24 mouse cellular contexts compared by ENCODE assay signal in genomic region chr7:145071996-145072790, GRCm38 (mm10).
A peak's percentile ranks its signal among the peaks of the same experiment; 100 is the strongest.
DNase-seq lines count a peak whose midpoint lies in the region; ATAC-seq and TF ChIP-seq lines count a peak whose summit lies in the region.
"Had no signal": no experiment of that assay in that cellular context is flagged by ENCODE, and none has a peak within 500 bp of the region (broad histone marks: within the 10 kb centered on the region; RNA-seq: fewer than 3 reads in every experiment).

No protein-coding gene starts in this region.

- no peak for TF ChIP-seq EP300 in lung, postnatal 0 days (IDR thresholded peaks at IDR 0.05)
- TF ChIP-seq EP300 in heart, postnatal 0 days (IDR thresholded peaks at IDR 0.05; ENCODE audit: low read depth): no peak

- H3ac ChIP-seq in myocyte (ENCODE audit: control insufficient read depth, insufficient read length): no peak overlapping the region

- no peak for TF ChIP-seq CTCF in lung, postnatal 0 days (IDR thresholded peaks at IDR 0.05)
- no peak for TF ChIP-seq CTCF in lung, adult 2 months (IDR thresholded peaks at IDR 0.05; ENCODE audit: insufficient read depth, low read length)
- no peak for TF ChIP-seq CTCF in heart, postnatal 0 days (IDR thresholded peaks at IDR 0.05; ENCODE audit: low read depth)

- no peak overlapping the region for H3K9ac ChIP-seq in heart, embryonic 12.5 days
- no peak overlapping the region for H3K9ac ChIP-seq in lung, postnatal 0 days (replicated peaks; ENCODE audit: low read depth)
- no peak overlapping the region for H3K9ac ChIP-seq in heart, postnatal 0 days (replicated peaks; ENCODE audit: low read depth, low read length)
- no peak overlapping the region for H3K9ac ChIP-seq in forebrain, embryonic 14.5 days (ENCODE audit: low read length)
- H3K9ac ChIP-seq in midbrain, embryonic 16.5 days (ENCODE audit: low read depth, low read length): no peak overlapping the region
- H3K9ac ChIP-seq: heart, embryonic 15.5 days; hindbrain, embryonic 12.5 days; liver, postnatal 0 days had no signal

- H3K36me3 ChIP-seq in heart, embryonic 12.5 days: no peaks in the 10 kb centered on the region
- H3K36me3 ChIP-seq in lung, postnatal 0 days (ENCODE audit: insufficient read depth, low read length): no peaks in the 10 kb centered on the region
- H3K36me3 ChIP-seq in heart, postnatal 0 days (replicated peaks; ENCODE audit: control insufficient read depth, insufficient read depth, low read length): no peaks in the 10 kb centered on the region
- no peaks in the 10 kb centered on the region for H3K36me3 ChIP-seq in myocyte (ENCODE audit: control insufficient read depth, insufficient read depth)
- H3K36me3 ChIP-seq in forebrain, embryonic 14.5 days (ENCODE audit: control insufficient read depth, insufficient read depth, low read length): no peaks in the 10 kb centered on the region
- no peaks in the 10 kb centered on the region for H3K36me3 ChIP-seq in midbrain, embryonic 16.5 days (ENCODE audit: control insufficient read depth, insufficient read depth, low read length)
- H3K36me3 ChIP-seq: forebrain, embryonic 10.5 days; G1E; heart, embryonic 15.5 days; hindbrain, embryonic 12.5 days; limb, embryonic 10.5 days had no signal

- H3K27me3 ChIP-seq in heart, embryonic 12.5 days (replicated peaks): no peaks in the 10 kb centered on the region; the same call in 1 of the 2 replicates
- no peaks in the 10 kb centered on the region for H3K27me3 ChIP-seq in lung, postnatal 0 days (replicated peaks; ENCODE audit: insufficient read depth, low read length)
- no peaks in the 10 kb centered on the region for H3K27me3 ChIP-seq in heart, postnatal 0 days (ENCODE audit: control insufficient read depth, insufficient read depth, low read length)
- H3K27me3 ChIP-seq in myocyte (ENCODE audit: control insufficient read depth, insufficient read depth, insufficient read length): no peaks in the 10 kb centered on the region
- no peaks in the 10 kb centered on the region for H3K27me3 ChIP-seq in forebrain, embryonic 14.5 days (replicated peaks; ENCODE audit: control insufficient read depth, insufficient read depth, low read length)
- H3K27me3 ChIP-seq in midbrain, embryonic 16.5 days (ENCODE audit: control insufficient read depth, insufficient read depth, low read depth, low read length): no peaks in the 10 kb centered on the region
- H3K27me3 ChIP-seq: heart, embryonic 15.5 days; hindbrain, embryonic 12.5 days; Patski had no signal

- no peak for ATAC-seq in heart, embryonic 12.5 days (ENCODE audit: insufficient number of reproducible peaks, low FRiP score)
- ATAC-seq in lung, postnatal 0 days: peak; percentile 54
- ATAC-seq in heart, postnatal 0 days (ENCODE audit: insufficient read depth, low read depth): peak; percentile 47
- no peak for ATAC-seq in forebrain, embryonic 14.5 days
- ATAC-seq in midbrain, embryonic 16.5 days: no peak
- ATAC-seq: inflammation-experienced regulatory T-cells, adult 6 months; liver, postnatal 0 days; Patski had no signal

- H3K79me2 ChIP-seq in myocyte (ENCODE audit: control insufficient read depth, insufficient read depth): no peaks in the 10 kb centered on the region

- H3K27ac ChIP-seq in heart, embryonic 12.5 days (ENCODE audit: poor library complexity, severe bottlenecking): no peak overlapping the region
- H3K27ac ChIP-seq in lung, postnatal 0 days (ENCODE audit: low read length): no peak overlapping the region
- no peak overlapping the region for H3K27ac ChIP-seq in heart, postnatal 0 days (ENCODE audit: low read depth)
- H3K27ac ChIP-seq in forebrain, embryonic 14.5 days (ENCODE audit: low read depth, low read length): no peak overlapping the region
- H3K27ac ChIP-seq in midbrain, embryonic 16.5 days (ENCODE audit: low read length): no peak overlapping the region
- H3K27ac ChIP-seq: forebrain, embryonic 10.5 days; heart, embryonic 15.5 days; hindbrain, embryonic 12.5 days; limb, embryonic 10.5 days had no signal

- no peaks in the 10 kb centered on the region; the same call in 1 of the 2 replicates for H3K4me1 ChIP-seq in heart, embryonic 12.5 days (replicated peaks)
- H3K4me1 ChIP-seq in lung, postnatal 0 days (ENCODE audit: insufficient read depth, low read depth, low read length): no peaks in the 10 kb centered on the region
- H3K4me1 ChIP-seq in lung, adult 2 months (ENCODE audit: control insufficient read depth, insufficient read depth, low read length): no peaks in the 10 kb centered on the region
- no peaks in the 10 kb centered on the region for H3K4me1 ChIP-seq in heart, postnatal 0 days (ENCODE audit: control insufficient read depth, insufficient read depth)
- no peaks in the 10 kb centered on the region for H3K4me1 ChIP-seq in forebrain, embryonic 14.5 days (ENCODE audit: control insufficient read depth, insufficient read depth, low read length)
- H3K4me1 ChIP-seq in midbrain, embryonic 16.5 days (ENCODE audit: control insufficient read depth, insufficient read depth, low read length): no peaks in the 10 kb centered on the region
- H3K4me1 ChIP-seq: forebrain, embryonic 10.5 days; heart, embryonic 15.5 days; hindbrain, embryonic 12.5 days; limb, embryonic 10.5 days had no signal

- peak; percentile 98 for DNase-seq in heart, adult 11 months
- DNase-seq in lung, postnatal 0 days (ENCODE audit: low spot score): no peak
- DNase-seq in lung, adult 2 months: no peak
- DNase-seq in heart, postnatal 0 days (ENCODE audit: low spot score): no peak
- no peak for DNase-seq in forebrain, embryonic 14.5 days (ENCODE audit: low spot score)
- DNase-seq: adrenal gland, postnatal 36 days; cerebellum, adult 9-11 months; kidney, adult 8-10 months; kidney, postnatal 10 days; liver; liver, postnatal 0 days; lung, postnatal 36 days; midbrain, embryonic 14.5 days had no signal

- no peak for TF ChIP-seq POLR2A in lung, adult 2 months (IDR thresholded peaks at IDR 0.05; ENCODE audit: borderline replicate concordance, extremely low read depth, low read depth, low read length)
- TF ChIP-seq POLR2A in myocyte (IDR thresholded peaks at IDR 0.05; ENCODE audit: insufficient read length, low read depth): no peak

- no peaks in the 10 kb centered on the region for H3K9me3 ChIP-seq in heart, embryonic 12.5 days (replicated peaks)
- H3K9me3 ChIP-seq in lung, postnatal 0 days (ENCODE audit: low read length): no peaks in the 10 kb centered on the region
- no peaks in the 10 kb centered on the region for H3K9me3 ChIP-seq in heart, postnatal 0 days (replicated peaks; ENCODE audit: control insufficient read depth, low read length)
- H3K9me3 ChIP-seq in forebrain, embryonic 14.5 days (replicated peaks; ENCODE audit: control insufficient read depth, low read length): no peaks in the 10 kb centered on the region
- H3K9me3 ChIP-seq in midbrain, embryonic 16.5 days (replicated peaks; ENCODE audit: control insufficient read depth, low read length, poor library complexity, severe bottlenecking): no peaks in the 10 kb centered on the region
- H3K9me3 ChIP-seq: forebrain, embryonic 10.5 days; G1E; heart, embryonic 15.5 days; hindbrain, embryonic 12.5 days; limb, embryonic 10.5 days; megakaryocyte, embryonic 14.5 days had no signal

- WGBS in heart, embryonic 12.5 days: 70% methylated on average over 5 of the region's 5 CpGs
- WGBS in lung, postnatal 0 days: 74% methylated on average over 5 of the region's 5 CpGs
- 66% methylated on average over 5 of the region's 5 CpGs for WGBS in lung, adult 2 months
- 70% methylated on average over 5 of the region's 5 CpGs for WGBS in heart, postnatal 0 days
- WGBS in forebrain, embryonic 14.5 days: 85% methylated on average over 5 of the region's 5 CpGs
- 83% methylated on average over 5 of the region's 5 CpGs for WGBS in midbrain, embryonic 16.5 days

- H3K4me3 ChIP-seq in heart, embryonic 12.5 days: no peak overlapping the region
- no peak overlapping the region for H3K4me3 ChIP-seq in lung, postnatal 0 days (ENCODE audit: low read depth, low read length)
- no peak overlapping the region for H3K4me3 ChIP-seq in lung, adult 2 months (replicated peaks; ENCODE audit: extremely low read depth, low read depth, low read length)
- no peak overlapping the region for H3K4me3 ChIP-seq in heart, postnatal 0 days (ENCODE audit: low read depth, low read length)
- H3K4me3 ChIP-seq in myocyte: no peak overlapping the region
- no peak overlapping the region for H3K4me3 ChIP-seq in forebrain, embryonic 14.5 days (ENCODE audit: low read depth, low read length)
- H3K4me3 ChIP-seq in midbrain, embryonic 16.5 days (ENCODE audit: low read depth, low read length): no peak overlapping the region
- H3K4me3 ChIP-seq: forebrain, embryonic 10.5 days; heart, embryonic 15.5 days; hindbrain, embryonic 12.5 days; limb, embryonic 10.5 days; megakaryocyte, embryonic 14.5 days had no signal

- H3K4me2 ChIP-seq in heart, embryonic 12.5 days: no peak overlapping the region
- no peak overlapping the region for H3K4me2 ChIP-seq in lung, postnatal 0 days (replicated peaks; ENCODE audit: low read depth, low read length)
- no peak overlapping the region for H3K4me2 ChIP-seq in heart, postnatal 0 days (ENCODE audit: low read depth, low read length)
- no peak overlapping the region for H3K4me2 ChIP-seq in myocyte (ENCODE audit: low read depth)
- H3K4me2 ChIP-seq in forebrain, embryonic 14.5 days (ENCODE audit: low read length): no peak overlapping the region
- no peak overlapping the region for H3K4me2 ChIP-seq in midbrain, embryonic 16.5 days (ENCODE audit: low read length)
- H3K4me2 ChIP-seq: heart, embryonic 15.5 days; hindbrain, embryonic 12.5 days had no signal

TF ChIP-seq in myocyte, 11 proteins besides CTCF, POLR2A, EP300 and RAD21:
- TF ChIP-seq MYOD1 (IDR thresholded peaks at IDR 0.05; ENCODE audit: control insufficient read depth in 1 of 3, insufficient read length in 2 of 3, low read depth in 2 of 3) (peak; percentile 40 to 92 (median 55)), TCF3 (IDR thresholded peaks at IDR 0.05; ENCODE audit: insufficient read length, low read depth) (peak; percentile 24), USF1 (IDR thresholded peaks at IDR 0.05; ENCODE audit: low read depth) (no peak), TCF12 (IDR thresholded peaks at IDR 0.05; ENCODE audit: insufficient read depth, poor library complexity, severe bottlenecking) (peak; percentile 11), CEBPB (IDR thresholded peaks at IDR 0.05; ENCODE audit: insufficient read depth, poor library complexity, severe bottlenecking) (no peak), MAX (IDR thresholded peaks at IDR 0.05; ENCODE audit: low read depth) (no peak), MYOG (IDR thresholded peaks at IDR 0.05; ENCODE audit: control insufficient read depth in 1 of 3, insufficient read depth in 1 of 3, insufficient read length in 2 of 3, low read depth in 2 of 3) (peak; percentile 11 to 86 (median 39)), POLR2AphosphoS2 (IDR thresholded peaks at IDR 0.05; ENCODE audit: insufficient read length, low read depth) (no peak), REST (IDR thresholded peaks at IDR 0.05; ENCODE audit: insufficient read depth, insufficient read length) (no peak)

Comparison
In these comparisons a context has a peak if more than half of its experiments do, and no peak if none do; other contexts are left out.
1. ATAC-seq: peak in lung, postnatal 0 days (single experiment) and heart, postnatal 0 days (single experiment); none in heart, embryonic 12.5 days (single experiment), forebrain, embryonic 14.5 days (single experiment) and midbrain, embryonic 16.5 days (single experiment).